Mouse (Mus musculus) heart, adult 2 months (tissue): Measurements from ENCODE around the gene Fezf2. TPM values are rescaled to one million over a fixed set of nuclear protein-coding genes. Genes with fewer than 3 reads are reported as not detected.
A peak's percentile ranks its signal among the peaks of the same experiment; 100 is the strongest.

ENCODE experiments used
- DNase-seq, 2 experiments: peaks; one replicate each; pipeline ENCODE4 v3.0.0; 2021
- H3K27ac ChIP-seq: fragments of 200-600 bp; 2 replicates; pipeline ENCODE4 v1.8.1; 2022
- H3K27me3 ChIP-seq: fragments of 200-500 bp; 2 replicates; pipeline ENCODE4 v1.6.1; 2012; ENCODE audit warnings: mild to moderate bottlenecking, low read length, inconsistent platforms, mixed read lengths; ENCODE audit not compliant: control insufficient read depth, insufficient read depth
- H3K36me3 ChIP-seq: fragments of 200-500 bp; 2 replicates; pipeline ENCODE4 v1.6.1; 2012; ENCODE audit warnings: low read length, inconsistent platforms; ENCODE audit not compliant: control insufficient read depth, insufficient read depth
- H3K4me1 ChIP-seq: fragments of 200-500 bp; 2 replicates; pipeline ENCODE4 v1.6.1; 2011; ENCODE audit warnings: low read length; ENCODE audit not compliant: control insufficient read depth, insufficient read depth
- H3K4me3 ChIP-seq: fragments of 200-600 bp; 2 replicates; pipeline ENCODE4 v1.8.1; 2022
- H3K79me2 ChIP-seq: fragments of 200-500 bp; replicated peaks from 2 replicates; pipeline ENCODE4 v1.6.1; 2012; ENCODE audit warnings: mild to moderate bottlenecking, inconsistent platforms, low read length, moderate library complexity, mixed read lengths; ENCODE audit not compliant: control insufficient read depth, insufficient read depth
- H3K9ac ChIP-seq: fragments of 200-500 bp; 2 replicates; pipeline ENCODE4 v1.6.1; 2012; ENCODE audit warnings: low read depth, mild to moderate bottlenecking, control low read depth, inconsistent platforms, low read length, mixed read lengths
- CTCF ChIP-seq: fragments of 200-600 bp; IDR thresholded peaks from 2 replicates; pipeline ENCODE4 v1.8.1; 2022; ENCODE audit warnings: antibody characterized with exemption, mild to moderate bottlenecking, moderate library complexity
- EP300 ChIP-seq: fragments of 200-500 bp; IDR thresholded peaks from 2 replicates; pipeline ENCODE4 v1.6.1; 2011; ENCODE audit warnings: low read depth, low read length, control low read depth; ENCODE audit not compliant: insufficient read depth
- POLR2A ChIP-seq: fragments of 200-500 bp; IDR thresholded peaks from 2 replicates; pipeline ENCODE4 v1.6.1; 2011; ENCODE audit warnings: mild to moderate bottlenecking, low read depth, low read length, control low read depth; ENCODE audit not compliant: insufficient read depth
- WGBS: fragments of 180-500 bp; shearing (Covaris S2); methylation state at CpG from one replicate; pipeline ENCODE4 v1.1.7; 2018; 5-methylcytosine and 5-hydroxymethylcytosine counted together
- intact Hi-C: fragments of 180-260 bp; cut with DNase I; formaldehyde crosslinking; loops from one replicate; pipeline ENCODE4 v1.15.1; 2025
- polyA plus RNA-seq: library from polyadenylated mRNA; depleted of rRNA; stranded (reverse); fragments of >200 nt; gene quantifications from 2 replicates; pipeline ENCODE4 v1.2.3, GENCODE M21; 2012
- total RNA-seq, 2 experiments: library from RNA; stranded (reverse); gene quantifications; 2 replicates each; pipeline ENCODE4 v1.2.3; 2021

Gene Fezf2
- total and polyA plus RNA-seq, 3 experiments: not detected

DNA sequence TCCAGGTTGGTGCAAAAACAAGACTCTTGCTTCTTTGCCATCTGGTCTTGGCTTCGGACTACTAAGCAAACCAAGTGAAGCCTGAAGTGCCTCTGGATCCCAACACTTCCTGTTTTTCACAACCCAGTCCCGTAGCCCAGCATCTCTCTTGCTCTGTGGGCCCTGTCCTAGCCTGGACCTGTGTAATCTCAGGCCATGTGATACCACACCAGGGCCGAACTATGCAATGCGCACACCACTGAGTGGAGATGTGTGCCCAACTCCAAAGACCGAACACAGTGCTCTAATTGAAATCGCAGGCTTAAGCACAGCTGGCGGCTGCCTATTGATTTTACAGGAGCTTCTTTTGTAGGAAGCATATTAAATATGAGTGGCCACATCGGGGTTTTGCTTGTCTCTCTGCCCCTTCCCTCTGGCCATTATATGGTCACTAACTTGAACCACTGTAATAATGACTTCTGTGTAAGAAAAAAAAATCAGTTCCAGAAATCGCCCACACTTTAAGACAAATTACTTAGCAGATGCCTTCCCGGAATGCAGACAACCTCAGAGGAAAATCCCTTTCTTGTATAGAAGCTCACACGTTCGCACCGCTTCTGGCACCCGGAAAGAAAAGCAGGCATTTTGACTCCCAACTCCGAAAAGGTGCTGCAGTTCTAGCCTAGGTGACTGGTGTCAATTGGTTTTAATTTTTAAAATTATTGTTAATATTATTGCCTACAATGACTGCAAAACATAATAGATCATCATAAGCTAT, 1.5 kb upstream of the Fezf2 start:
- Histone ChIP-seq H3K79me2 (no peaks in the 10 kb centered on the region), H3K36me3 (no peaks in the 10 kb centered on the region), H3K4me3 (no peak overlapping the region), H3K27ac (no peak overlapping the region), H3K4me1 (no peaks in the 10 kb centered on the region), H3K27me3 (peaks cover 23% of the 10 kb centered on the region), H3K9ac (no peak overlapping the region)
- no peak for TF ChIP-seq POLR2A
- TF ChIP-seq CTCF: no peak
- TF ChIP-seq EP300: no peak
- 23% methylated on average over 15 of the region's 15 CpGs for WGBS
- DNase-seq: no peak
- intact Hi-C loops: no loop called here

DNA sequence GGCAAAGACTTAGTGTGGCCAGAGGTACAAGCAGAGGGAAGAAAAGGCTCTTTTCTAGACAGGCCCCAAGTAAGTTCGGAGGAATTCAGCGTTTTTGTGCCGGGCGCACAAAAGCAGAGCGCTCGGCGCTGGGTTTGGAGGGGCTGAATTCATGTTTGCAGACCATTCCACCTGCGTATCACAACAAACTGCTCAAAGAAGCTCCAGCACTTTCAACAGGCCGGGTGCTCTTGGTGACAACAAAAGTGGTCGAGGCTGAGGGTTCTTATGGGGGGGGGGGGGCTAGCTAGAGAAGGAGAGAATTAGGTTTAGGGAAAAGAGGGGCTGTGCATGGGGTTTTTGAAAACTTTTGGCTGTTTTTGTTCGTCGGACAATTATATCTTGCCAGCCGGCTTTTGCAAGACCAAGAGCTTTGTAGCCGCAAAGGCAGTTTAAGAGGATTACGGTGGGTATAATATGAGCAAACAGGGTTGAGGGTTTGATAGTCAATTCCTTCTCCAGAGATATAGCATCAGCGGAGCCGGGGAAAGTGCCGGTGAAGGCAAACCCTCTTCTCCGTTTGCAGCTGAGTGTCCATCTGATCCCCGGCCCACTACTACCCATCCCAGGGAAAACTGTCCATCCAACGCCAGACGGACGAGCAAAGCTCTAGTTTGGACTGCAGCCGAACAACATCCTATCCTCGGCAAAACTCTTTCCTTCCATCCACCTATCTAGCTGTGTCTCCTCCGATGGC, 956 bp downstream of the Fezf2 start:
- DNase-seq: no peak
- 4% methylated on average over 26 of the region's 26 CpGs for WGBS
- peaks cover 40% of the 10 kb centered on the region for H3K27me3 ChIP-seq
- H3K79me2 ChIP-seq: no peaks in the 10 kb centered on the region
- intact Hi-C loops: no loop called here
- H3K4me3 ChIP-seq: 0 out of 2 replicates have a peak overlapping the region, but pooled peaks have one; percentile 18
- H3K27ac ChIP-seq: no peak overlapping the region
- no peaks in the 10 kb centered on the region for H3K36me3 ChIP-seq
- no peak for TF ChIP-seq EP300
- no peak for TF ChIP-seq CTCF
- no peak for TF ChIP-seq POLR2A
- no peak overlapping the region for H3K9ac ChIP-seq
- no peaks in the 10 kb centered on the region for H3K4me1 ChIP-seq

DNA sequence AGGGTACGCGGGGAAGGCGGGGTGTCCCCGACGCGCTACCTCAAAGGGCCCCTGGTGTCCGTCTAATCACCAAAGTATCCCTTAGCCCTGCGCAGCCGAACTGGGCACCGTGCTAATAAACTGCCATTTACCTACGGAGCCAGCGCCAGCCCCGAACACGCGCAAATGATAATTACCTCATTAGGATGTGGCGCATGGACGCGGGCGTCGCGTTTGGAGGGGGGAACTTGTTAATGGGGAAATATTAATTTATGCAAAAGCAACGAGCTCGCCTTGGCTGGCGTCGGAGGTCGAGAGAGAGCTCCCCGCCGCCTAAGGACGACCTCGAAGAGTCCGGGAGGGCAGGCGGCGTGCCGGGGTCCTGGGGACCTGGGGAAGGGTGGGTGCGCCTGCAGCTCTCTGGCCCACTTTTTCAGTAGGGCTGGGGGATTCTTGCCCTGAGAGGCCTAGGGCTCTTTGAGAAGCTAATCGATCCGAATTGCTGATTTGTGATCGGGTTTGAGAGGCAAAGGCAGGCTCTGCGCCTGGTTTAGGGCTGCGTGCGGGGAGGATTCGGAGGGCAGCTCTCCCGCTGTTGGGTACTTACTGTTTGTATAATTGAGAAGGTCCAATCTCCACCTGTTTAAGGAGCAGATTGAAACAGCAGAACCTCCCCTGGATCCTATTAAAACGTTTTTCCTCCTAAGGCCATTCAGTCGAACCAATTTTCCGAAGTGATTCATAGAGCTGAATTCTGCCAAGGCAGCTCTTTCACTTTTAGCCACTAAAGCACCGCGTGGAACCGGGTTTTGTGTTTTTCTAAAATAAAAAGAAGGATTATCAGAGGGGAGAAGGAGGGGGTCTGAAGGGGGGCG, 1.8 kb downstream of the Fezf2 start:
- Histone ChIP-seq H3K36me3 (no peaks in the 10 kb centered on the region), H3K9ac (no peak overlapping the region), H3K4me3 (peak overlapping the region; percentile 18; the same call in 1 of the 2 replicates), H3K79me2 (no peaks in the 10 kb centered on the region), H3K4me1 (no peaks in the 10 kb centered on the region), H3K27me3 (peaks cover 46% of the 10 kb centered on the region), H3K27ac (no peak overlapping the region)
- no peak for TF ChIP-seq CTCF
- TF ChIP-seq EP300: no peak
- TF ChIP-seq POLR2A: no peak
- DNase-seq: no peak
- WGBS: 1% methylated on average over 50 of the region's 50 CpGs
- intact Hi-C loops: no loop called here

DNA sequence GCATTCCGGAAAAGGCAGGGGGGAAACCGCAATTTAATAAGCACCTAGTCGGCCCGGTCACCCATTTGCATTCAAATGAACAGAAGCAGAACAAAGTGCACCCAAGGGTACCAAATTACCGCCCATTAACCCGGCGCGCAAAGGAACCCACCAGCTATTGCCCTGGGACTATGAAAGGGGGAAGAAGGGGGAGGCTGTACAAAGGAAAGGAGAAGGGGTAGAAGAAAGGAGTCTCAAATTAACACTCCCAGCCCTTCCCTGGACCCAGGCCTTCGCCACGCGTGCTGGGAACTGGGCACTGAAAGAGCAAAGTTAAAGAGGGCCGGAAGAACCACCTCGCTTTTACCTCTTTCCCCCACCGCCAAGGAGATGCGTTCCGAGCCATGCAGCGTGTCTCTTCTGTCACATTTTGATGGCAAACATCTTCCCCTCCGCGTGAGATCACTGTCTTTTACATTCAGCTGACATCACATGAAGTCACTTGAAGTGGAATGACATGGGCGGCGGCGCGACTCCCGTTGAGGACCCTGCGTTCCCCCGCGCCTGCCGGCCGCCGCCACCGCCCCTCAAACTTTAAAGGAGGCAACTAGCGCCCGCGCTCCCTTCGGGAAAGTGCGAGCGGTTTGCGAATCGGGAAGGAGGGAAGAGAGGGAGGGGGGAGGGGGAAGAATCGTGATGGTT, 2.6 kb downstream of the Fezf2 start:
- no peak overlapping the region for H3K9ac ChIP-seq
- H3K36me3 ChIP-seq: no peaks in the 10 kb centered on the region
- no peak overlapping the region for H3K27ac ChIP-seq
- H3K4me3 ChIP-seq: no peak overlapping the region
- no peaks in the 10 kb centered on the region for H3K79me2 ChIP-seq
- no peaks in the 10 kb centered on the region for H3K4me1 ChIP-seq
- intact Hi-C loops: no loop called here
- H3K27me3 ChIP-seq: peaks cover 50% of the 10 kb centered on the region
- TF ChIP-seq CTCF (no peak), EP300 (no peak), POLR2A (no peak)
- DNase-seq: no peak
- WGBS: 2% methylated on average over 40 of the region's 40 CpGs

DNA sequence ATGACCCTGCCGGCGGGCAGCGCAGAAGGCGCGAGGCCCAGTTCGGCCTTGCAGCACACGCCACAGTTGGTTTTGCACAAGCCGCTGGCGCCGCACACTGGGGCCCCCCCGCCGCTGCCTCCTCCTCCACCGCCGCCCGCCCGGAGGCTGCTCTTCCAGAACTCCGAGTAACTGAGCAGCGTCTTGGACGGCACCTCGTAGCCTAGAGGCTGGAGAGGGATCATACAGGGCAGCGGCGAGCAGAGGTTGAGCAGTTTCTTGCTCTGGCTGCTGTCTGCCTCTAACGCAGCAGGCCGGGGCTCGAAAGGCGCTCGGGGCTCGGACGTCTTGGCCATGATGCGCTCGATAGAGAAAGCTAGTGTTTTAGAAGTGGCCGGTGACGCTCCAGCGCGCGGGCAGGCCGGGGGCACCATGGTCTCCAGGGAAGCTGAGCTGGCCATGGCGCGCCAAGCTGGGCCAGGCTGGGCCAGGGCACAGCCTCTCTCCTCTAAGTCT, 3.2 kb downstream of the Fezf2 start:
- Histone ChIP-seq H3K27me3 (peaks cover 50% of the 10 kb centered on the region), H3K4me3 (no peak overlapping the region)
- intact Hi-C loops: no loop called here

More for the DNA sequence above, 3.2 kb downstream of the Fezf2 start:
- no peaks in the 10 kb centered on the region for H3K36me3 ChIP-seq
- no peak for DNase-seq
- 1% methylated on average over 39 of the region's 39 CpGs for whole genome bisulfite sequencing
- H3K9ac ChIP-seq: no peak overlapping the region
- H3K4me1 ChIP-seq: no peaks in the 10 kb centered on the region
- no peak for TF ChIP-seq CTCF
- no peak for TF ChIP-seq POLR2A
- no peak for TF ChIP-seq EP300
- H3K27ac ChIP-seq: no peak overlapping the region
- no peaks in the 10 kb centered on the region for H3K79me2 ChIP-seq
